Mouse (Mus musculus): ENCODE data around the gene Ppip5k2.

DNA sequence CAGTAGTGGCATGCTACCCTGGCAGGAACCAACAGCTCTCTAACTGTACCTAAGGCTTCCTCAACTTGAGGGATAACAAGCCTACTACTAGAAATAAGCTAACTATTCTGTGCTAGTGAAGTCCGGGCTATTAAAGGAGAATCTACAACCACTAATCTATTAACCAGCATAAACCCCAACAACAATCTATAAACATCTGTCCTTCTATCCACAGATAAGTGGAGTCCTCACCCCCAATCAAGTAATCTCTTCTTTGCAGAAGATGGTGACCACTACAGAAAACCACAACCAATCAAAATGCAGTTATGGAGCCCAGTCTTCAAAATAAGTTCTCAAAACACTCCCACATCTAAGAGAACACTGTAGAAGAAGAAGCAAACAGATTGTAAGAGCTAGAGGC lies 27.1 kb downstream of the Ppip5k2 start:
- TF ChIP-seq POLR2AphosphoS2 (IDR thresholded peaks at IDR 0.05; ENCODE audit: insufficient read length, low read depth), result no peak
- TF ChIP-seq POLR2A (IDR thresholded peaks at IDR 0.05; ENCODE audit: insufficient read length, low read depth), result no peak
- TF ChIP-seq TCF12 (IDR thresholded peaks at IDR 0.05; ENCODE audit: insufficient read depth, poor library complexity, severe bottlenecking), result no peak
- no peak for TF ChIP-seq MYOD1 (IDR thresholded peaks at IDR 0.05; ENCODE audit: control insufficient read depth in 1 of 3, insufficient read length in 2 of 3, low read depth in 2 of 3)
- TF ChIP-seq SRF (IDR thresholded peaks at IDR 0.05; ENCODE audit: control insufficient read depth, insufficient read length, low read depth), result no peak
- TF ChIP-seq REST (IDR thresholded peaks at IDR 0.05; ENCODE audit: insufficient read depth, insufficient read length), result no peak
- TF ChIP-seq MAX (IDR thresholded peaks at IDR 0.05; ENCODE audit: low read depth), result no peak
- no peak for TF ChIP-seq E2F4 (IDR thresholded peaks at IDR 0.05; ENCODE audit: insufficient read depth)
- TF ChIP-seq CEBPB (IDR thresholded peaks at IDR 0.05; ENCODE audit: insufficient read depth, poor library complexity, severe bottlenecking), result no peak
- no peak for TF ChIP-seq MYOG (IDR thresholded peaks at IDR 0.05; ENCODE audit: control insufficient read depth in 1 of 3, insufficient read depth in 1 of 3, insufficient read length in 2 of 3, low read depth in 2 of 3)
- TF ChIP-seq USF1 (IDR thresholded peaks at IDR 0.05; ENCODE audit: low read depth), result no peak
- no peak for TF ChIP-seq TCF3 (IDR thresholded peaks at IDR 0.05; ENCODE audit: insufficient read length, low read depth)
